Mouse (Mus musculus): ENCODE results near the gene Dctn1. TPM values are rescaled to one million over a fixed set of nuclear protein-coding genes. Genes with fewer than 3 reads are reported as not detected.

Gene Dctn1
- polyA plus RNA-seq, 1 experiment from 2014 or later, result 121 TPM

DNA sequence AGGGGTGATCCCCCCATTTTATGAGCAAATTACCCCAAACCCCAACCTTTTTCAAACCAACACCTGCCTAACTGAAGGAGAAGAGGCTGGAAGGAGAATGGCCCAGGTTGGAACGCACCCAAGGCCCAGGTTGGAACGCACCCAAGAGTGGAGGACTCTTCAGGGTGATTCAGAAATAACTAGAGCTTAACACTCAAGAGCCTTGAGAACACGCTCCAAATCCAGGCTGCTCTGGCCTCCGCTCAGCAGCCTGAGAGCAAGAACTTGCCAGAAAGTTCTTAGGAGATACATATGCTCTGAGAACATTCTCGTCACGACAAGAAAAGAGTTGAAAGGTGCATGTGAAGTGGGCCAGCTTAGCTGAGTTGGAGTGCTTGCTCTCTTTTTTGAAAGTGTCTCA is 79.4 kb downstream of the Dctn1 start:
- Histone ChIP-seq H3K27ac (no peak overlapping the region), H3K4me1 (peaks cover 9% of the 10 kb centered on the region), H3K4me3 (no peak overlapping the region), H3K9me3 (no peaks in the 10 kb centered on the region), H3K27me3 (0 out of 2 replicates have a peak, but pooled peaks cover 9% of the 10 kb centered on the region), H3K36me3 (no peaks in the 10 kb centered on the region), H3K9ac (no peak overlapping the region), H3K4me2 (replicated peaks) (no peak overlapping the region)
- 89% methylated on average over 6 of the region's 6 CpGs for WGBS
- no peak for ATAC-seq (ENCODE audit: insufficient number of reproducible peaks, insufficient read depth, low FRiP score, low TSS enrichment)

DNA sequence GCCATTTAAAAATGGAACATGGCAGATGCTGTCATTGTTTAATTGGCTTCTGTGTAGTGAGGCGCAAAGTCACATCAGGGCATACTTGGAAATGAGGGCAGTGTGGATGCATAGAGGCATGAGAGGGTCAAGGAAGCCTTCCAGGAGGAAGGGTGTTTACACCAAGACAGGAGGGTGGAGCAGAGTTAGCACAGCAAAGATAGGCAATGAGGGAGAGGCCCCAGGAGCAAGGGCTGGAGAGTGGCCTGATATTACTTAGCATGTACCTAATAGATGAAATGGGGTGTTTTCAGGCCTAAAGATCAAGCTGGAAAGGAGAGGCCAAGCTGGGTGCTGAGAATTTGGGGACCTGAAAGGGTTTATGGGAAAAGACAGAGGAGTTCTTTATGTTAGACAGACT is 80.3 kb downstream of the Dctn1 start:
- no peak for ATAC-seq (ENCODE audit: insufficient number of reproducible peaks, insufficient read depth, low FRiP score, low TSS enrichment)
- 0 out of 2 replicates have a peak, but pooled peaks cover 7% of the 10 kb centered on the region for H3K27me3 ChIP-seq
- 98% methylated on average over 1 of the region's 1 CpGs for WGBS

GRCm38 (mm10) chr6:83246750-83247149 is 81.0 kb downstream of the Dctn1 start:
- H3K9me3 ChIP-seq, result no peaks in the 10 kb centered on the region
- no peak overlapping the region for H3K27ac ChIP-seq
- no peak for ATAC-seq (ENCODE audit: insufficient number of reproducible peaks, insufficient read depth, low FRiP score, low TSS enrichment)
- H3K4me1 ChIP-seq, result peaks cover 6% of the 10 kb centered on the region; the same call in 1 of the 2 replicates
- H3K9ac ChIP-seq, result no peak overlapping the region
- no peak overlapping the region for H3K4me3 ChIP-seq
- H3K36me3 ChIP-seq, result no peaks in the 10 kb centered on the region
- H3K4me2 ChIP-seq (replicated peaks), result no peak overlapping the region
- H3K27me3 ChIP-seq, result 0 out of 2 replicates have a peak, but pooled peaks cover under 1% of the 10 kb centered on the region
- 93% methylated on average over 4 of the region's 4 CpGs for WGBS

More for the DNA sequence above, 80.3 kb downstream of the Dctn1 start:
- H3K4me1 ChIP-seq, result peaks cover 6% of the 10 kb centered on the region; the same call in 1 of the 2 replicates
- H3K4me2 ChIP-seq (replicated peaks), result no peak overlapping the region
- H3K9ac ChIP-seq, result no peak overlapping the region
- H3K27ac ChIP-seq, result no peak overlapping the region
- H3K36me3 ChIP-seq, result no peaks in the 10 kb centered on the region
- H3K4me3 ChIP-seq, result no peak overlapping the region
- H3K9me3 ChIP-seq, result no peaks in the 10 kb centered on the region

DNA sequence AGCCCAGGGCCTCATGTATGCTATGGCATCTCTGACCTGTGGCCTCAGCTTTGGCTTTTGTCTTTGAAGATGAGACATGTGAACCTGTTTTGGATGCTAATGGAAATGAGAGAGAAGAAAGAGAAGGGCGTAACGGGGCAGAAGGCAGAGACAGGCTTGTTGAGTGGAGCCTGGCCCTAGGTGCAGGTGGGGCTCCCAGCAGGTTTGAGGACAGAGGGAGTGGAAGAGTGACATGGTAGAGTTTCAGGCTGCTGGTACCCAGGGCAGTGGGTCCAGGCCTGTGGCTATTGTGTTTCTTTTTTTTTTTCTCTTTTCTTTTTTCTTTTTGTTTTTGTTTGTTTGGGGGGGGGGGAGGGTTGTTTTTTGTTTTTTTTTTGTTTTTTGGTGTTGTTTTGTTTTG is 81.4 kb downstream of the Dctn1 start:
- WGBS, result 86% methylated on average over 2 of the region's 2 CpGs
- no peaks in the 10 kb centered on the region for H3K9me3 ChIP-seq
- no peak overlapping the region for H3K9ac ChIP-seq
- H3K4me2 ChIP-seq (replicated peaks), result no peak overlapping the region
- no peaks in the 10 kb centered on the region for H3K27me3 ChIP-seq
- H3K27ac ChIP-seq, result no peak overlapping the region
- H3K36me3 ChIP-seq, result no peaks in the 10 kb centered on the region
- no peak for ATAC-seq (ENCODE audit: insufficient number of reproducible peaks, insufficient read depth, low FRiP score, low TSS enrichment)
- H3K4me1 ChIP-seq, result peaks cover 6% of the 10 kb centered on the region; the same call in 1 of the 2 replicates
- no peak overlapping the region for H3K4me3 ChIP-seq

Other genes with a start within 250 kb of the Dctn1 start
- 7.0 and 7.7 TPM in 2 replicates for gene Sema4f, start 226.2 kb upstream of the Dctn1 start, polyA plus RNA-seq (2016; fragmentation: Nextera tagmentation; extraction: Ambion mirVana)
- gene M1ap, start 219.0 kb upstream of the Dctn1 start, polyA plus RNA-seq (2016; fragmentation: Nextera tagmentation; extraction: Ambion mirVana), result 0.31 TPM in 2 replicates
- gene Dok1, start 132.4 kb upstream of the Dctn1 start, polyA plus RNA-seq (2016; fragmentation: Nextera tagmentation; extraction: Ambion mirVana), result 11.0 and 11.8 TPM in 2 replicates
- gene Loxl3, start 131.7 kb upstream of the Dctn1 start, polyA plus RNA-seq (2016; fragmentation: Nextera tagmentation; extraction: Ambion mirVana), result 17.9 and 21.9 TPM in 2 replicates
- 154 and 167 TPM in 2 replicates for gene Aup1, start 111.4 kb upstream of the Dctn1 start, polyA plus RNA-seq (2016; fragmentation: Nextera tagmentation; extraction: Ambion mirVana)
- gene Htra2, start 110.6 kb upstream of the Dctn1 start, polyA plus RNA-seq (2016; fragmentation: Nextera tagmentation; extraction: Ambion mirVana), result 74.1 and 77.8 TPM in 2 replicates
- gene Dqx1, start 108.1 kb upstream of the Dctn1 start, polyA plus RNA-seq (2016; fragmentation: Nextera tagmentation; extraction: Ambion mirVana), result 1.5 and 1.6 TPM in 2 replicates
- 8.2 and 11.8 TPM in 2 replicates for gene Tlx2, start 95.6 kb upstream of the Dctn1 start, polyA plus RNA-seq (2016; fragmentation: Nextera tagmentation; extraction: Ambion mirVana)
- gene Pcgf1, start 88.1 kb upstream of the Dctn1 start, polyA plus RNA-seq (2016; fragmentation: Nextera tagmentation; extraction: Ambion mirVana), result 41.0 and 44.4 TPM in 2 replicates
- gene Lbx2, start 79.6 kb upstream of the Dctn1 start, polyA plus RNA-seq (2016; fragmentation: Nextera tagmentation; extraction: Ambion mirVana), result 0.57 and 1.1 TPM in 2 replicates
- 2.9 and 4.1 TPM in 2 replicates for gene Ccdc142, start 64.3 kb upstream of the Dctn1 start, polyA plus RNA-seq (2016; fragmentation: Nextera tagmentation; extraction: Ambion mirVana)
- gene Gm42688, start 64.3 kb upstream of the Dctn1 start, polyA plus RNA-seq (2016; fragmentation: Nextera tagmentation; extraction: Ambion mirVana), result 3.5 and 4.2 TPM in 2 replicates
- gene Mrpl53, start 56.9 kb upstream of the Dctn1 start, polyA plus RNA-seq (2016; fragmentation: Nextera tagmentation; extraction: Ambion mirVana), result 132 and 139 TPM in 2 replicates
- 54.9 and 55.2 TPM in 2 replicates for gene Mogs, start 50.4 kb upstream of the Dctn1 start, polyA plus RNA-seq (2016; fragmentation: Nextera tagmentation; extraction: Ambion mirVana)
- gene Wbp1, start 44.4 kb upstream of the Dctn1 start, polyA plus RNA-seq (2016; fragmentation: Nextera tagmentation; extraction: Ambion mirVana), result 193 and 204 TPM in 2 replicates
- 17.9 and 21.4 TPM in 2 replicates for gene Ino80b, start 40.5 kb upstream of the Dctn1 start, polyA plus RNA-seq (2016; fragmentation: Nextera tagmentation; extraction: Ambion mirVana)
- gene Rtkn, start 30.5 kb upstream of the Dctn1 start, polyA plus RNA-seq (2016; fragmentation: Nextera tagmentation; extraction: Ambion mirVana), result 51.3 and 54.6 TPM in 2 replicates
- 10.0 and 11.3 TPM in 2 replicates for gene Wdr54, start 9.5 kb upstream of the Dctn1 start, polyA plus RNA-seq (2016; fragmentation: Nextera tagmentation; extraction: Ambion mirVana)
- gene 1700003E16Rik, start 9.5 kb upstream of the Dctn1 start, polyA plus RNA-seq (2016; fragmentation: Nextera tagmentation; extraction: Ambion mirVana), result 2.8 and 2.9 TPM in 2 replicates
- 0.62 and 1.1 TPM in 2 replicates for gene Slc4a5, start 53.9 kb downstream of the Dctn1 start, polyA plus RNA-seq (2016; fragmentation: Nextera tagmentation; extraction: Ambion mirVana)
- 36.4 and 39.7 TPM in 2 replicates for gene Mthfd2, start 160.0 kb downstream of the Dctn1 start, polyA plus RNA-seq (2016; fragmentation: Nextera tagmentation; extraction: Ambion mirVana)
- 62.8 and 71.0 TPM in 2 replicates for gene Mob1a, start 160.1 kb downstream of the Dctn1 start, polyA plus RNA-seq (2016; fragmentation: Nextera tagmentation; extraction: Ambion mirVana)
- gene Bola3, start 183.2 kb downstream of the Dctn1 start, polyA plus RNA-seq (2016; fragmentation: Nextera tagmentation; extraction: Ambion mirVana), result 117 and 126 TPM in 2 replicates

Data from embryonic facial prominence, embryonic 12.5 days (tissue).